Mouse (Mus musculus): ENCODE results near the gene Cpd. TPM values are rescaled to one million over a fixed set of nuclear protein-coding genes. Genes with fewer than 3 reads are reported as not detected.

Cpd gene
- total and polyA plus RNA-seq, 2 experiments from 2014 or later: 5.7 to 34.7 TPM

GRCm38 (mm10) chr11:76835868-76836267 lies 10.9 kb downstream of the Cpd start:
- H3K4me1 ChIP-seq (ENCODE audit: insufficient read depth, low read length): no peaks in the 10 kb centered on the region
- TF ChIP-seq CTCF (IDR thresholded peaks at IDR 0.05; ENCODE audit: low read depth): no peak
- ATAC-seq (no peak), DNase-seq (ENCODE audit: low spot score) (no peak)
- WGBS: 71% methylated on average over 5 of the region's 5 CpGs
- no peak overlapping the region for H3K4me3 ChIP-seq (ENCODE audit: low read length)
- no peaks in the 10 kb centered on the region for H3K9me3 ChIP-seq (ENCODE audit: low read length)
- H3K27ac ChIP-seq: peak overlapping the region; percentile 3; the same call in 1 of the 2 replicates
- H3K27me3 ChIP-seq (ENCODE audit: insufficient read depth, low read length): no peaks in the 10 kb centered on the region
- no peaks in the 10 kb centered on the region for H3K36me3 ChIP-seq (ENCODE audit: insufficient read depth, low read length)
- no peak overlapping the region for H3K4me2 ChIP-seq (ENCODE audit: low read depth, low read length)
- no peak overlapping the region for H3K9ac ChIP-seq (replicated peaks; ENCODE audit: low read length)

GRCm38 (mm10) chr11:76834665-76835064 lies 12.2 kb downstream of the Cpd start:
- H3K9ac ChIP-seq (replicated peaks; ENCODE audit: low read length): no peak overlapping the region
- H3K36me3 ChIP-seq (ENCODE audit: insufficient read depth, low read length): no peaks in the 10 kb centered on the region
- H3K27ac ChIP-seq: no peak overlapping the region
- no peaks in the 10 kb centered on the region for H3K4me1 ChIP-seq (ENCODE audit: insufficient read depth, low read length)
- ATAC-seq (no peak), DNase-seq (ENCODE audit: low spot score) (no peak)
- H3K27me3 ChIP-seq (ENCODE audit: insufficient read depth, low read length): no peaks in the 10 kb centered on the region
- no peak for TF ChIP-seq CTCF (IDR thresholded peaks at IDR 0.05; ENCODE audit: low read depth)
- no peak overlapping the region for H3K4me3 ChIP-seq (ENCODE audit: low read length)
- H3K9me3 ChIP-seq (ENCODE audit: low read length): no peaks in the 10 kb centered on the region
- H3K4me2 ChIP-seq (ENCODE audit: low read depth, low read length): no peak overlapping the region
- WGBS: 88% methylated on average over 1 of the region's 1 CpGs

- H3K27me3 ChIP-seq (ENCODE audit: insufficient read depth, low read length): no peaks in the 10 kb centered on the region
- 79% methylated on average over 9 of the region's 9 CpGs for WGBS
- H3K9ac ChIP-seq (replicated peaks; ENCODE audit: low read length): no peak overlapping the region
- DNase-seq (ENCODE audit: low spot score) (no peak), ATAC-seq (no peak)
- H3K27ac ChIP-seq: no peak overlapping the region
- no peaks in the 10 kb centered on the region for H3K36me3 ChIP-seq (ENCODE audit: insufficient read depth, low read length)
- no peaks in the 10 kb centered on the region for H3K9me3 ChIP-seq (ENCODE audit: low read length)
- no peaks in the 10 kb centered on the region for H3K4me1 ChIP-seq (ENCODE audit: insufficient read depth, low read length)
- H3K4me2 ChIP-seq (ENCODE audit: low read depth, low read length): no peak overlapping the region
- no peak for TF ChIP-seq CTCF (IDR thresholded peaks at IDR 0.05; ENCODE audit: low read depth)
- H3K4me3 ChIP-seq (ENCODE audit: low read length): no peak overlapping the region
Observed at GRCm38 (mm10) chr11:76824885-76825265, 21.9 kb downstream of the Cpd start.

GRCm38 (mm10) chr11:76824238-76824884 lies 22.5 kb downstream of the Cpd start:
- H3K9me3 ChIP-seq (ENCODE audit: low read length): no peaks in the 10 kb centered on the region
- 86% methylated on average over 7 of the region's 7 CpGs for WGBS
- no peak overlapping the region for H3K9ac ChIP-seq (replicated peaks; ENCODE audit: low read length)
- DNase-seq (ENCODE audit: low spot score) (no peak), ATAC-seq (no peak)
- no peak for TF ChIP-seq CTCF (IDR thresholded peaks at IDR 0.05; ENCODE audit: low read depth)
- no peaks in the 10 kb centered on the region for H3K4me1 ChIP-seq (ENCODE audit: insufficient read depth, low read length)
- no peak overlapping the region for H3K4me2 ChIP-seq (ENCODE audit: low read depth, low read length)
- H3K36me3 ChIP-seq (ENCODE audit: insufficient read depth, low read length): no peaks in the 10 kb centered on the region
- no peak overlapping the region for H3K4me3 ChIP-seq (ENCODE audit: low read length)
- no peak overlapping the region for H3K27ac ChIP-seq
- H3K27me3 ChIP-seq (ENCODE audit: insufficient read depth, low read length): no peaks in the 10 kb centered on the region

- no peak overlapping the region for H3K4me2 ChIP-seq (ENCODE audit: low read depth, low read length)
- DNase-seq (ENCODE audit: low spot score): no peak
- no peak for ATAC-seq
- no peak overlapping the region for H3K27ac ChIP-seq
- H3K36me3 ChIP-seq (ENCODE audit: insufficient read depth, low read length): no peaks in the 10 kb centered on the region
- no peaks in the 10 kb centered on the region for H3K9me3 ChIP-seq (ENCODE audit: low read length)
- WGBS: 92% methylated on average over 3 of the region's 3 CpGs
- TF ChIP-seq CTCF (IDR thresholded peaks at IDR 0.05; ENCODE audit: low read depth): no peak
- no peak overlapping the region for H3K9ac ChIP-seq (replicated peaks; ENCODE audit: low read length)
- no peak overlapping the region for H3K4me3 ChIP-seq (ENCODE audit: low read length)
- H3K27me3 ChIP-seq (ENCODE audit: insufficient read depth, low read length): no peaks in the 10 kb centered on the region
- H3K4me1 ChIP-seq (ENCODE audit: insufficient read depth, low read length): no peaks in the 10 kb centered on the region
Observed at GRCm38 (mm10) chr11:76823641-76824040, 23.2 kb downstream of the Cpd start.

GRCm38 (mm10) chr11:76821353-76821752 lies 25.5 kb downstream of the Cpd start:
- WGBS: 88% methylated on average over 3 of the region's 3 CpGs
- H3K4me3 ChIP-seq (ENCODE audit: low read length): no peak overlapping the region
- no peak for DNase-seq (ENCODE audit: low spot score)
- TF ChIP-seq CTCF (IDR thresholded peaks at IDR 0.05; ENCODE audit: low read depth): no peak
- H3K36me3 ChIP-seq (ENCODE audit: insufficient read depth, low read length): no peaks in the 10 kb centered on the region
- ATAC-seq: no peak
- H3K4me2 ChIP-seq (ENCODE audit: low read depth, low read length): no peak overlapping the region
- no peaks in the 10 kb centered on the region for H3K4me1 ChIP-seq (ENCODE audit: insufficient read depth, low read length)
- H3K9ac ChIP-seq (replicated peaks; ENCODE audit: low read length): no peak overlapping the region
- H3K27ac ChIP-seq: no peak overlapping the region
- no peaks in the 10 kb centered on the region for H3K27me3 ChIP-seq (ENCODE audit: insufficient read depth, low read length)
- H3K9me3 ChIP-seq (ENCODE audit: low read length): no peaks in the 10 kb centered on the region

GRCm38 (mm10) chr11:76817664-76818063 lies 29.2 kb downstream of the Cpd start:
- no peak overlapping the region for H3K27ac ChIP-seq
- TF ChIP-seq CTCF (IDR thresholded peaks at IDR 0.05; ENCODE audit: low read depth): no peak
- no peak overlapping the region for H3K9ac ChIP-seq (replicated peaks; ENCODE audit: low read length)
- H3K9me3 ChIP-seq (ENCODE audit: low read length): no peaks in the 10 kb centered on the region
- peaks cover 5% of the 10 kb centered on the region for H3K36me3 ChIP-seq (ENCODE audit: insufficient read depth, low read length)
- H3K4me2 ChIP-seq (ENCODE audit: low read depth, low read length): no peak overlapping the region
- no peaks in the 10 kb centered on the region for H3K4me1 ChIP-seq (ENCODE audit: insufficient read depth, low read length)
- WGBS: 94% methylated on average over 3 of the region's 3 CpGs
- ATAC-seq: no peak
- no peak for DNase-seq (ENCODE audit: low spot score)
- no peaks in the 10 kb centered on the region for H3K27me3 ChIP-seq (ENCODE audit: insufficient read depth, low read length)
- H3K4me3 ChIP-seq (ENCODE audit: low read length): no peak overlapping the region
